Mouse (Mus musculus) left cerebral cortex, postnatal 36 days (tissue): ENCODE results near the gene Tsn. TPM values are rescaled to one million over a fixed set of nuclear protein-coding genes. Genes with fewer than 3 reads are reported as not detected.

Experiments
- total RNA-seq, 2 experiments: library from RNA; stranded (reverse); gene quantifications; 2 replicates each; pipeline ENCODE4 v1.2.3; 2021

Gene Tsn
- total RNA-seq, 2 experiments from 2014 or later = 100 to 105 TPM

Other genes with a start within 250 kb of the Tsn start
- gene Gm29106, start 135.2 kb downstream of the Tsn start, total RNA-seq = not detected
- gene Nifk, start 10.1 kb upstream of the Tsn start, total RNA-seq = 10 to 100 TPM; 19.5 to 19.6 TPM
- 100 to 1,000 TPM; 104 to 125 TPM for gene Clasp1, start 77.3 kb upstream of the Tsn start, total RNA-seq